Mouse (Mus musculus) 3T3-L1 (cell line): ENCODE data around the gene Bmpr2.

Source experiments
- DNase-seq: peaks from one replicate; pipeline ENCODE4 v3.0.0-alpha.2; 2015; ENCODE audit warnings: low read depth, low spot score

Bmpr2 gene

DNA sequence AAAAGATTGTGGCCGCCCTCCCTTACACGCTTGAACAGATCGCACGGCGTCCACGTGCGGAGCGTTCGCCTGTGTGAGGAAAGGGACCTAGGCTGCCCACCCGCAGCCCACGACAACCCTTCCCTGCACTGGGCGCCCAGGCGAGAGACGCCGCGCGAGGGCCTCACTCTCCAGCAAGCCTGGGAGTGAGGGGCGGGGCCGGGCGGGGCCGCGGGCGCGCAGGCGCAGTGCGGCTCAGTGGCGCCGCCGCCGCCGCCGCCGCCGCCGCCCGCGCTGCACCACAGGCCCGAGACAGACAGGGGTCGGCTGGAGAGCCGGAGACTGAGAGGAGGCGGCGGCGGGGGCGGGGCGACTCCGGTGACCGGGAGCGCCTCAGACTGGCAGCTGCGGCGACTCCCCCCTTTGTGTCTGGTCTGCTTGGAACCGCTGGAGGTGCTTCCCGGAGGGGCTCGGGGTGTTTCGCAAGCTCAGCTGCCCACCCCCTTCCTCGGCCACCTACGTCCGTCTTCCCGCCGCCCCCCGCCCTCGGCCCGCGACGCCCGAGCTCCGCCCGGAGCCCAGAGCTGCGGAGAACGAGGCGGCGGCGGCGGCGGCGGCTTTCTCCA lies at the start of gene Bmpr2:
Gene Bmpr2, plus strand, starts transcription at position 237 of the 605 bp plus-strand sequence.
- DNase-seq: peak; percentile 83

DNA sequence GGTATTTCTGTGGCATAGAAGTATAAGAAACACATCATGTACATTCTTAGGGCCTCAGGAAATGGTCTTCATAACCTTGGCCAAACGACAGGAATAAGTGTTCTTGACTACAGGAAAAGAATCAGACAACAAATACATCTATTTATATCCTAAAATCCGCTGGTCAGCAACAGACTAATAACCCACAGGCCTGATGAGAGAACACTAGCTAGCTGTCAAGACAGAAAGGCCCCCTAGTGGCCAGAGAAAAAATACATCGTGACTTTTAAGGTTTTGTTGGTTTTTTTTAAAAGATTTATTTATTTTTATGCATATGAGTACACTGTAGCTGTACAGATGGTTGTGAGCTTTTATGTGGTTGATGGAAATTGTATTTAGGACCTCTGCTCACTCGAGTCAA lies 43.3 kb upstream of the Bmpr2 start:
- peak; percentile 86 for DNase-seq

DNA sequence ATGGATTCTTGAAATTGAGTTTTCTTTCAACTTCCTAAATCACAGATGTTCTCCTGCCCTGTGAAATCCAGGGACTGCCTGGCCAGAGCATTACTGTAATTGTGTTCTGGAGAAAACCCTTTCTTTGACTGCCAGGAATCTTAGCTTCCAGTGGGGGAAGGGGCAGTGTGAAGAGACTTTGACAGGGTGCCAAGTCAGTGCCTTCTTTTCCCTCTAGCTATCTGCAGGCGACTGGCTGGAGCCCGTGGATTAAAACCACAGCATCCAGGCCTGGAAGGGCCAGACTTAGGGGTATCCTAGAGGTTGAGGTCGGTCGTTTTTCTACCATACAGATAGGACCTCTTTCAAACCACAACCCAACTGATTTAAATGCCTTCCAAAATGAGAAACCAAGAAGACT lies 37.5 kb upstream of the Bmpr2 start:
- no peak for DNase-seq

DNA sequence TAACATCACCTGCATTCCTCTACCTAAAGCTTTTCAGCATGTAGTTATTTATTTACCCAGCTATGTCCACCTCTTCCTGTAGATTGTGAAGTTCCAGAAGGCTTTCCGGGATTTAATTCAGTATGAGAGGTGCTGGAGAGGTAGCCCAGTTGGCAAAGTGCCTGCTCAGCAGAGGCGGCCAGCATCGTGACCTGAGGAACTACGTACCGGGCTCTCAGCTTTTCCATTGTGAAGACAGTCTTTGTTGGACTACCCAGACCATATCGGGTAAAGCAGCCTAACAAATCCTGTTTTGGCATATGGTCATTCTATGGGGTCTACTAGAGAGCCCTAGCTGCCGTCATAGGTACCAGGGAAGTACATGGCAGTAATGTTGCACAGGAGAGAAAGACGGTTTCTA lies 33.1 kb upstream of the Bmpr2 start:
- no peak for DNase-seq

DNA sequence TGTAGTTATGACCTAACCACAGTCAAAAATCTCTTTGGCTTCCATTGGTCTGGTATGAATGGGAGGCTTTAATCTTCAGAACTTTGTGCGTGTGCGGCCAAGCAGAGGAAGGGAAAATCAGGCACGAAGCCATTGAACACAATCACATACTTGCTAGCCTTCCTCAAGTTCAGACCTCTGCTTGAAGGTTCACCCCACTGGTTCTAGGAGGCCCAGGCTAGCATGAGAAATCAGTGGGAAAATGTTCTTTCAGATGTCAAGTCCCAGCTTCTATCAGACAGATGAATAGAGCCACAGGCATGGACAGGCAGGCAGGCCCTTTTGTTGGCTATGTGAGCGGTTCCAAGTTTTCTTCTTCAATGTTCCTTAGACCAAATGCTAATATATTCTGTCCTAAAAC lies 32.5 kb upstream of the Bmpr2 start:
- no peak for DNase-seq

DNA sequence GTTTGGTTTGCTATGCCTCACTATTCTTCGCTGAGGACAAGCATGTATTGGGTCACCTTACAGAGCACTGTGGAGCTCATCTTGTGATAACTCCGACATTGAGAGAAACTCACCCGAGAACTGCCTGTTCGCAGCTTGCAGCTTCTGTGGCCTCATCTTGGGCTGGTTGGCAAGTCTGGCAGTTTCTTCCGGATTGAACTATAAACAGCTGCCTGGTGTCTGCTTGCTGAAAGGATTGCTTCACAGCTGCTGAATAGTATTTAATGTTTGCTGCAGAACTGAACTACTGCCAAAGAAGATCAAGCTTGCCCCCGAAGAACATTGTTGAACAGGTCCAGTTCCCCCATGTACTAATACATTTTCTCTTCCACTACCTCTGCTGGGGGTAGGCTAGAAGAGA lies 29.1 kb upstream of the Bmpr2 start:
- no peak for DNase-seq

DNA sequence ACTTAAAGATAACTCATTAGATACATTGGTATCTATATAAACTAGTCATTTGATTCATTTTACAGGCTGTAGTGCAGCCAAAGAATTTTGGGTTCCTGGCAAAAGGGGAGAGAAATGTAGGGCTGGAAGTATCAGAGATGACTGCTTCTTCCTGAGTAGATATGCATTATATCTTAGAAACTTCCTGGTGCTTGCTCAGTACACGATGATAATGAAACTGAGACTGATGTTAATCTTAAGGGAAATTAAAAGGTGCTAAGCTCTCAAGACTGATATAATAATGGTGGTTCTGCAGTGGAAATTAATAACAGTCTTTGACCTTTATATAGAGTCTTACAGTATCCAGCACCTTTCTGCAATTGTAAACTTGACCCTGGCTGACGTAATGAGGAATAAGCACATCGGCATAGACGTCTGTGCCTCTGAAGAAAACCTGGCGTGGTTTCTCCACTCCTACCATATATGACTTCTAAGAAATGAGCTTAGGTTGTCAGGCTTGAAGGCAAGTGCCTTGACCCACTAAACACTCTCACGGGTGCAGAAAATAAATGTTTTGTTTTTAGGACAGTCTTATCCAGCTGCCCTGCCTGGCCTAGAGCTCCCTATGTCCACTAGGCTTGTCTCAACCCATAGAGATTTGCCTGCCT lies 24.3 kb upstream of the Bmpr2 start:
- no peak for DNase-seq

DNA sequence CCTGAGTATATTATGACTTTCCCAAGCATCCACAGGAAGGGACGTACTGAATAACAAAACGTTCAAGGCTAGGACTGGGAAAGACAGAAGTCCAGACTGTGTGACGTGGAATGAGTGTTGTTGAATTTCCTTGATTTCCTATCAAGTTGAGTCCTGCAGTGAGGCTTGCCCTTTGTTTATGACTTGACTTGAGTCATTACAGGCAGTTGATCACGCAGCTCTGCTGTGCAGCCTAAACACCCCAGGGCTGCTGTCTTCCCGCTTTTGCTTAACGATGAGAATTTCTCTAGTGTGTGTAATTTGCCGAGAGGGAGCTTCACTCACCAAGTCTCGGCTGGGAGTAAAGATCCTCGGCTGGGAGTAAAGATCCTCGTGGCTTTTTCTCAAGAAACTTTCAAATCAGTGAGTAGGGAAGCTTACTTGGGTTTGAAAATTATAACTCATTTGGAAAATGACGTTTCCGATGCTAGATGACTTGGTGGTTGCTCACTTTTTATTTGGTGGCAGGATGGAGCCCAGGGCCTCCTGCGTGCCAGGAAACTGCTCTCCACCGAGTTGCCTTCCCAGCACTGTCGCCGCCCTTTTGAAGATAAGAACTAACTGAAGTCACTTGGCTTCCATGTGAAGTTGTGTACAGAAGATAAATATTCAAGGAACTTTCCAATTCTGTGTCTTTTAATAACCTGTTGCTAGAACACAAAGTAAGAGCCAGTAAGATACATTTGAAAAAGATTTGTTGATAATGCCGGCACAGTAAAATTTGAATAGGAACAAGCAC lies 23.4 kb upstream of the Bmpr2 start:
- DNase-seq: no peak

DNA sequence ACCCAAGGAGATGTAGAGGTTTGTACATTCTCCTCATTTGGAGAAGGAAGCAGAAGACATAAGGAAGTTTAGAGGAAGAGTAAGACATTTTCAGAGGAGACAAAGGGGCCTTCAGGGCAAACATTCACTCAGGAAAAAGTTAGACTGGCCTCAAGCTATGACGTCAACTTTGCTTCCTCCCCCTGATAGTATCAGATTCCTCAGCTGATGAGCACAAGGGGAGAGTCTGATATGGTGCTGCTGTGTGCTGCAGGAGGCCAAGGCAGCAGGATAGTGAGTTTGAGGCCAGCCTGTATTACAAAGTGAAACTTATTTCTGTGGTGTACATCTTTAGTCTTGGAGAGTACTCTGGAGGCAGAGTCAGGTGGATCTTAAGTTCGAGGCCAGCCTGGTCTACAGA lies 14.2 kb upstream of the Bmpr2 start:
- DNase-seq: no peak

DNA sequence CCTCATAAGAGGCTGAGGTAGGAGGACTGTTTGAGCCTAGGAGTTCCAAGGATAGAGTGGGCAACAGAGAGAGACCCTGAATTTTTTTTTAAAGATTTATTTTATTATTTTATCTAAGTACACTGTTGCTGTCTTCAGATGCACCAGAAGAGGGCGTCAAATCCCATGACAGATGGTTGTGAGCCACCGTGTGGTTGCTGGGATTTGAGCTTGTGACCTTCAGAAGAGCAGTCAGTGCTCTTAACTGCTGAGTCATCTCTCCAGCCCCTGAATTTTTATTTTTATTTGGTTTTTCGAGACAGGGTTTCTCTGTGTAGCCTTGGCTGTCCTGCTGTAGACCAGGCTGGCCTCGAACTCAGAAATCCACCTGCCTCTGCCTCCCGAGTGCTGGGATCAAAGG lies 13.5 kb upstream of the Bmpr2 start:
- peak; percentile 36 for DNase-seq

DNA sequence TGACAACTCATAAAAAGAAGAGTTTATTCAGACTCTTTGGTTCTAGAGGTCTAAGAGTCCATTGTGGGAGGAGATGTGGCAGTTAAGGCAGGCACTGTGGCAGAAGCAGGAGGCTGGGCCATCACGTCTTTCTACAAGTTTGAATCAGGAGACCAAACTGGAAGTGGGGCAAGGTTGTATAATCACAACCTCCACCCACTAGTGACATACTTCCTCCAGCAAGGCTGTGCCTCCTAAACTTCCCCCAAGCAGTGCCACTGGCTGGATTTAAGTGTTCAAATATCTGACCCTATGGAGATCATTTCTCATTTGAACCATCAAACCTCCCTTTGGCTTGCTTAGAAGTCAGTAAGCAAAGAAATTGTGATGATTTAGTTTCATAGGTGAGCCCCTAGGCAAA lies 7.9 kb upstream of the Bmpr2 start:
- no peak for DNase-seq

DNA sequence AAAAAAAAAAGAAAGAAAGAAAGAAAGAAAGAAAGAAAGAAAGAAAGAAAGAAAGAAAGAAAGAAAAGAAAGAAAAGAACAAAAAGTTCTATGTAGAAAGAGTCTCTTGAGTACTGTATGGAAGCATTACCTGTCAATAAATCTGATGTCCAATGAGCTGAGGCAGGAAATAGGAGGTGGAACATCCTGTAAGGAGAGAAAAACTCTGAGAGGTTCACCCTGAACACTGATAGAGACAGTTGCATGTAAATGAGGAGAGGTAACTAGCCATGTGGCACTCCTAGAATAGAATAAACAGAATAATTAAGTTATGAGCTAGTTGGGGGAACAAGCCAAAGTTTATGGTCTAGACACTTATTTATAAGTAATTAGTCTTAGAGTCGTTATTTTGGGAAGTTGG lies 4.9 kb upstream of the Bmpr2 start:
- DNase-seq: no peak

DNA sequence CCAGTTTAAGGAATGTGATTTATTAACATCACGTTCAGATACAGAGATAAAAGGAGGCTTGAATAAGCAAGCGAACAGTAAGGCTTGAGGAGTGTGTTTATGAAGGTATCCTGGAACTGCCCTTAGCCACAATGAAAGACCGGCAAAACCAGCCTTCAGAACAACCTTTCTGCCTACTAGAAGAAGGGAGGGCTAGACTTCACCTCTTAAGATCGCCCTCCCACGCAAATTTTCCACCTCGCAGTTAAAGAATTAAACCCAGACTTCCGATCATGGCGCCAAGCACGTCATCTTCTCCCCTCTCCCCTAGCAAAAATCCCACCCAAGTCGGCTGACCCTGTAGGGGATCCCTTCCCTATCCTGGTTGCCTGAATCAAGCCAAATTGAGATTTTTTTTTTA lies 992 bp upstream of the Bmpr2 start:
- DNase-seq: peak; percentile 66

DNA sequence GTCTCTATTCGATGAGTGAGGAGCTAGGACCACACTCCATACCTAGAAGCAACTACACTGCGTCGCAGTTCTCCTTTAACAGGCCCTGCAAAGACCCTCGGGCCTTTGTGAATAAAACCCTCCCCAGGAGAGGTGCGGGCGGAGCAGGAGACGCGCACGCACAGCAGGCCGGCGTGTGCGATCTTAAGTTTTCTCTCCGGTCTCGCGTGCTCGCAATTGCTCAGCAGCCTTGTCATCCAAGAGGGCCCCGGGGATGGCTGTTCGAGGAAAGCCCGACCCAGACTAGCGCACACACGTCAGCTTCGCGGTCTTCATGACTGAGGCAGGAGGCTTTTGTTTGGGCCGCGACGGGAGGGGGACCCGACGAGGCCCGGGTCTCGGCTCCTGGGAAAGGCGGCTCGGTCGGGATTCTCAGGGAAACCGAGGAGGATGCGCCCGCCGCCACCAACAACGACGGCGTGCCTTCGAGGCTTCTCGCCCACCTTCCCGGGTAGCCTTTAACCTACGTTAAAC lies 493 bp upstream of the Bmpr2 start:
- peak; percentile 76 for DNase-seq

DNA sequence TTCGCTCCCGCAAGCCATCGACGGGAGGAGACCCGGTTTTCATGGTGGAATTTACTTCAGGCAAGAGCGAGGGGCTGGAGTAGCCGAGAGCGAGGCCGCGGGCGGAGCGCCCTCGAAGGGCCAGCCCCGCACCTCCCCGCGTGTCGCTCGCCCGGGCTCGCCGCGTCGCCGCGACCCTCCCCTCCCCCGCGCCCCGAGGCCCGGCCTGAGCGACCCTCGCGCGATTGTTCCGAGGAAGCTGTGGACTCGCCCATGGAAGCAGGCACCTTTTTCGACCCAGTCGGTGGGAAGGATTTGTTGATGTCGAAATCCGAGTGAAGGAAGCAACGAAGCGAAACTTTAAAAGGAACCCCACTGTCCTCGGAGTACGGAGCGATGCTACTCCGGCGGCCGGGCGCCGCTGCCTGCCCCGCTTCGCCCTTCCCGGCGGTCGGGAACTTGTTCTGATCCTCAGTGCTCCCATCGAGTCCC lies 616 bp downstream of the Bmpr2 start:
- peak; percentile 62 for DNase-seq

DNA sequence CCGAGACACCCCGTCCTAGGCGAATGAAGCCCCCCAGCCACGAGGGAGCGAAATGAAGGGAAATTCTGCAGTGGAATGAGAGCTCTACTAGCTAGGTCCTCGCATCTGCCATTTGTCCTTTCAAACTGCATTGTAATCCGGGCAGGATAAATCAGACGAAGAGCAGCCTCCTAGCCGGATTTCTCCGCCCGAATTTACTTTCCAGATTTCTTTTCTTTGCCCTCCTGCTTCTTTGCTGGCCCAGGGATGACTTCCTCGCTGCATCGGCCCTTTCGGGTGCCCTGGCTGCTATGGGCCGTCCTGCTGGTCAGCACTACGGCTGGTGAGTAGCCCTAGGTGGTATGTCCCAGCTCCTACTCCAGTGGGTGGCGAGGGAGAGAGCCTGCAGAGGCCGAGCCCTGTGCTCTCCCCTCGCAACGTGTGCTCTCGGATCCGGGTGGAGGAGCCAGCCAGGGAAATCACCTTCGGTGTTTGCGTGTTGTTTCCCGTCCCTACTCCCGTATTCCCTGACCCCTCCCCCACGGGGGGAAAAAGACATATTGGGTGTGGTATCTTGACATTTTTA lies 1.3 kb downstream of the Bmpr2 start:
- peak; percentile 75 for DNase-seq

DNA sequence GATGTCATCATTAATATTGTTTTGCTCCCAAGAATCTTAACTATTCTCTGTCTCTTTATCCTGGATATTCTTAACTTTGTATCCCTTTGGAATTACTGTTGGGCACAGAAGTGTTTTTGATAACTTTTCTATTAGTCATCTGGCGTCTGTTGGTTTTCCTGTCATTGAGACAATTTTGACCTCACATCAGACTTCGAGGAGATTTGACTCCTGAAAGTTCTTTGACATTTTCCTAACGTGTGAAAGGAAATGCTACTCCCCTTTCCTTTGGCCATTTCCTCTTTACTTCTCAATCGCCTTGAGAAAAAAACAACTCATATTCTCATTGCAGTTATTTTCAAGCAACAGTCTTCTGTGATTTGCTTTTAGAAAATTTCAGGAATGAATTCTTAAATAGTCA lies 2.1 kb downstream of the Bmpr2 start:
- peak; percentile 46 for DNase-seq

DNA sequence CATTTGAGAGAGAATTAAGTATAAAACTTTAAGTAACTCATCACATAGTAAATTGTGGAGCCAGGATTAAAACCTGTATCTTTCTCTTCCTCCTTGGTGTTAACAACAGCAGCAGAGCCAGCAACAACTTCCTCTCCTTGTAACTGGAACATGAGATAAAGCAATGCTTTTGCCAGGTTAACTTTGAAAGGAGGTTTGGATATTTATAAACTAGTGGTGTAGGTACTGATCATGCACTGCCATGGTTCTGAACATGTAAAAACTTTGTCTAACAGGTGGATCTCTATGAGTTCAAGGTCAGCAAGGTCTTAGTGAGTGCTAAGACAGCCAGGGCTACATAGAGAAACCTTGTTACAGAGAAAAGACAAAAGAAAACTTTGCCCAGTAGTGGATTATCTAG lies 3.4 kb downstream of the Bmpr2 start:
- DNase-seq: no peak

DNA sequence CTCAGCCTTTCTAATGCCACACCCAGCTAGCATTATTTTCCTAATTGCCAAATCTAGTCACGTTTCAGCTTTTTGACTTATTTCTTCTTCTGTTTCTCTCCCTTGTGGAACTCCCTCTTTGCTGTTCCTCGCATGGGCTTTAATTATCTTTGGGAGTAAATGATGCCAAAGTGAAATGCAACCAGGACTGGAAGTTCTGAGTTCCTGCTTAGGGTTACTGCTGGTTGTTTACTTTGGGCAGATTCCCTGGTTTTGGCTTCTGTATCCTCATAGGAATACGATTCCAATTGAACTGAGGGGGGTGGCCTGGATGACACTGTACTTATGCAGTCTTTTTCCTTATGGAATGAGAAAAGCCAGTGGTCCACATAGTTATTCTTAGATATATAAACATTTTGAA lies 8.7 kb downstream of the Bmpr2 start:
- no peak for DNase-seq

DNA sequence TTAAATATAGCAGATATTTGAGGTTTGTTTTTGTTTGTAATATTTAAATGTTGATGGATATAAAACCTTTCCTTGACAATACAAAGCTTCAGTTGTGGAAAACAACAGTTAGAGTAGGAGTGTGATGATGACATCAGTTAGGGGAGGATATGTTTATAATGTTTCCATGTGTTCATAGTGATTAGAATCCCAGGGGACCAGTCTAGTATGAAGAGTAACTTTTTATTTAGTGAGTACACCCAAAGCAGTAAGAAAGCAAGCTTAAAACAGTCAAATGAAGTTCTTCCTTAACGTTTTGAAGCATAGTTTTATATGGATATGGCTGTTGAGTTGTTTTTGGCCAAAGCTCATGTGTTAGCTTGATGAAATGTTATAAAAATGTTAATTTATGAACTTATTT lies 17.9 kb downstream of the Bmpr2 start:
- peak; percentile 58 for DNase-seq

DNA sequence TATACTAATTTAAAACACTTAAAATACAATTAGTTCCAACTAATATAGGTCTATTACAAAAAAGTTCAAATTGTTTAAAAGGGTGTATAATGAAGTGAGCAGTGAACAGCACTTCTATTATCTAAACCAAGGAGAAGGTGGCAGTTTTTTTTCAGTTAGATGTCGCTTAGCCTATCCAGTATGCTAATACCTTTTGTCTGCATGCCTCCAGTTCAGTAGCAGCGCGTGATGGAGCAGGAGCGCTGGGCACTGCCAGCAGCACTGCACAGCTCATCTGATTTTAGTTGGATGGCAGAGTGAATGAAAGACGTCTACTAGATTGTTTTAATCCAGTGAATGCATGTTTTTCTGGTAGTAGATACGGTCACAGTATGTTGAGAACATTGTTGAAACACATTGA lies 25.8 kb downstream of the Bmpr2 start:
- no peak for DNase-seq

DNA sequence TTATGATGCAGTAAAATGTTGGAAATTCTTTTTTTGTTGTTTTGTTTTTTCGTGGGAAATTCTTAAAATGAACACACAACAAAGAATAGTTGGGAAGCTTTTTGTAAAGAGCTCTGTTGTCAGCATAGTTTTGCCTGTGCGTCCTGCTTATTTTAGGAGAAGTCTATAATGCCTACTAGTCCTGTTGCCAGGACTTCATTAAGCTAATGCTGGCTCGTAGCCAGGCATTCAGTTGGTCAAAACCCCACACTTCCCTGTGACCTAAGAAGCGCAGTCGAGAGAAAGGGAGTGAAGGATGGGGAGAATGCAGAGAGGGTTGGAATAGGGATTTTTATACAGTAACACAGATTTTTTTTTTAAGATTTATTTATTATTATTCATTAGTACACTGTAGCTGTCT lies 26.5 kb downstream of the Bmpr2 start:
- DNase-seq: no peak
